Mouse (Mus musculus) intestine, embryonic 14.5 days (tissue): ENCODE results near the gene Iqgap1. TPM values are rescaled to one million over a fixed set of nuclear protein-coding genes. Genes with fewer than 3 reads are reported as not detected.
A peak's percentile ranks its signal among the peaks of the same experiment; 100 is the strongest.
"Not testable (repeated sequence)": the region's sequence is repeated elsewhere in the genome, so short reads cannot be mapped to it uniquely, and the experiment has no call there.

Experiments
- ATAC-seq: fragments of 200-750 bp; cut with Nextera tagmentation; replicated peaks from 2 replicates; pipeline ENCODE4 v1.8.0; 2017; ENCODE audit warnings: low read depth, moderate number of reproducible peaks, moderate TSS enrichment, moderate library complexity; ENCODE audit not compliant: low FRiP score, low TSS enrichment
- DNase-seq: peaks from one replicate; pipeline ENCODE4 v3.0.0-alpha.2; 2018; ENCODE audit warnings: low spot score
- H3K27ac ChIP-seq: fragments of 300-500 bp; sonication (generic); 2 replicates; pipeline ENCODE4 v1.5.1; 2014; ENCODE audit warnings: low read depth, mild to moderate bottlenecking, control low read depth
- H3K27me3 ChIP-seq: fragments of 300-500 bp; sonication (generic); replicated peaks from 2 replicates; pipeline ENCODE4 v1.6.1; 2014; ENCODE audit warnings: low read length, control low read depth; ENCODE audit not compliant: control insufficient read depth, insufficient read depth
- H3K36me3 ChIP-seq: fragments of 300-500 bp; sonication (generic); 2 replicates; pipeline ENCODE4 v1.6.1; 2014; ENCODE audit warnings: low read length, control low read depth; ENCODE audit not compliant: control insufficient read depth, insufficient read depth
- H3K4me1 ChIP-seq: fragments of 300-500 bp; sonication (generic); replicated peaks from 2 replicates; pipeline ENCODE4 v1.6.1; 2014; ENCODE audit warnings: low read length, control low read depth, mixed read lengths; ENCODE audit not compliant: control insufficient read depth, insufficient read depth
- H3K4me2 ChIP-seq: fragments of 300-500 bp; sonication (generic); 2 replicates; pipeline ENCODE4 v1.6.1; 2014; ENCODE audit warnings: low read length
- H3K4me3 ChIP-seq: fragments of 300-500 bp; sonication (generic); 2 replicates; pipeline ENCODE4 v1.5.1; 2014; ENCODE audit warnings: low read depth, low read length, control low read depth, mixed read lengths
- H3K9ac ChIP-seq: fragments of 300-500 bp; sonication (generic); 2 replicates; pipeline ENCODE4 v1.6.1; 2014; ENCODE audit warnings: mild to moderate bottlenecking, low read length
- H3K9me3 ChIP-seq: fragments of 300-500 bp; sonication (generic); 2 replicates; pipeline ENCODE4 v1.6.1; 2016; ENCODE audit warnings: low read length, control low read depth; ENCODE audit not compliant: control insufficient read depth
- WGBS: fragments of 180-500 bp; shearing (Covaris S2); extraction: QIAGEN DNeasy Blood & Tissue Kit; methylation state at CpG from one replicate; pipeline ENCODE4 v1.1.7; 2014; 5-methylcytosine and 5-hydroxymethylcytosine counted together
- polyA plus RNA-seq: library from polyadenylated mRNA; unstranded; fragments of >200 nt; fragmentation: Nextera tagmentation; extraction: Ambion mirVana; gene quantifications from 2 replicates; pipeline ENCODE4 v1.2.1, GENCODE M21; 2014

Iqgap1 gene
- polyA plus RNA-seq, 1 experiment from 2014 or later = 81.7 TPM

DNA sequence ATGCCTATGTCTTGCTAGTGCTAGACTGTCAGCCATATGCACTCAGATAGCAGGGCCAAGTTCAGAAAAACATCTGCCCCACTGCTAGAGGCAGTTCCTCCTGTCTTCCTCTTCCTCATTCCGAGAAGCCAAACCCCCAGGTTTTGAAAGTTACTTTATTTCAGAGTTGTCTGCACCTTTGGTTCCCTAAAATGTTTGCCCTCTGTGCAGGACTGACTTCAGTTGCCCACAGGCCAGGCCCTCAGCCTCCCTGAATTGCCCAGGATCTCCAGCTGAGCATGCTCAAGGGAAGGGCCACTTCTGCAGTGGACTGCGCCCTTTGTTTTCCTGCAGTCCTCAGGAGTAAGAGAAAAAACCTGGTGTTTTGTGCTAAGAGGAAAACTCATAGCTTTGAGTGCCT lies 71.7 kb downstream of the Iqgap1 start:
- H3K4me3 ChIP-seq = no peak overlapping the region
- ATAC-seq (no peak), DNase-seq (no peak)
- no peak overlapping the region for H3K4me2 ChIP-seq
- H3K36me3 ChIP-seq = peaks cover 54% of the 10 kb centered on the region
- 91% methylated on average over 2 of the region's 2 CpGs for WGBS
- H3K27me3 ChIP-seq = no peaks in the 10 kb centered on the region
- no peak overlapping the region for H3K9ac ChIP-seq
- no peaks in the 10 kb centered on the region for H3K4me1 ChIP-seq
- no peak overlapping the region for H3K27ac ChIP-seq
- no peaks in the 10 kb centered on the region for H3K9me3 ChIP-seq

- no peak overlapping the region for H3K4me2 ChIP-seq
- H3K4me1 ChIP-seq = no peaks in the 10 kb centered on the region
- DNase-seq = no peak
- peaks cover 52% of the 10 kb centered on the region for H3K36me3 ChIP-seq
- no peak overlapping the region for H3K4me3 ChIP-seq
- no peak overlapping the region for H3K27ac ChIP-seq
- H3K9me3 ChIP-seq = no peaks in the 10 kb centered on the region
- no peak overlapping the region for H3K9ac ChIP-seq
- ATAC-seq = no peak
- no peaks in the 10 kb centered on the region for H3K27me3 ChIP-seq
- WGBS = 82% methylated on average over 2 of the region's 2 CpGs
Observed at GRCm38 (mm10) chr7:80753613-80754012, 72.2 kb downstream of the Iqgap1 start.

DNA sequence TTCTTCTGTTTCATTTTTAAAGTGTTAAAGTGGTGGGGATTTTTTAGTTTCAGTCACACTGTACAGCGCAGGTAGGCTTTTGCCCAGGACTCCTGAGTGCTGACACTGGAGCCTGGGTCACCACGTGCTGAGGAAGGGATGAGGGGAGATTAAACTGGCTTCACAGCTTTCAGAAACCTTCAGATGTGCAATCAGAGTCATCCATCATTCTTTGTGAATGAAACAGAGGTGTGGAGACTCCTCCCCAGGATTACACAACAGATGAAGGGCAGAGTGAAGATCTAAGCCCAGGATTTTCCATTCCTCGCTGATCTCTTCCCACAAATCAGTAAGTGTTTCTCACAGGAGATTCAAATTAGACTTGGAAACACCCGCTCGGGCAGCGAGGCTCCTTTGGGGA lies 76.2 kb downstream of the Iqgap1 start:
- Histone ChIP-seq H3K4me2 (no peak overlapping the region), H3K9me3 (no peaks in the 10 kb centered on the region), H3K27ac (no peak overlapping the region), H3K36me3 (peaks cover 41% of the 10 kb centered on the region), H3K4me3 (no peak overlapping the region), H3K9ac (no peak overlapping the region), H3K27me3 (no peaks in the 10 kb centered on the region), H3K4me1 (peaks cover 21% of the 10 kb centered on the region)
- no peak for DNase-seq
- ATAC-seq = no peak
- 57% methylated on average over 6 of the region's 6 CpGs for WGBS

- H3K36me3 ChIP-seq = peaks cover 41% of the 10 kb centered on the region
- WGBS = 90% methylated on average over 9 of the region's 10 CpGs
Observed at GRCm38 (mm10) chr7:80749109-80749508, 76.7 kb downstream of the Iqgap1 start.

GRCm38 (mm10) chr7:80747371-80747770 lies 78.4 kb downstream of the Iqgap1 start:
- Histone ChIP-seq H3K27ac (no peak overlapping the region), H3K27me3 (no peaks in the 10 kb centered on the region), H3K4me1 (peaks cover 30% of the 10 kb centered on the region), H3K9ac (no peak overlapping the region), H3K4me3 (no peak overlapping the region), H3K4me2 (no peak overlapping the region), H3K9me3 (no peaks in the 10 kb centered on the region), H3K36me3 (peaks cover 54% of the 10 kb centered on the region)
- 82% methylated on average over 7 of the region's 7 CpGs for WGBS
- ATAC-seq (no peak), DNase-seq (no peak)

More at GRCm38 (mm10) chr7:80749109-80749508, 76.7 kb downstream of the Iqgap1 start:
- DNase-seq, H3K9ac ChIP-seq, H3K4me3 ChIP-seq, H3K4me2 ChIP-seq, ATAC-seq, H3K27me3 ChIP-seq, H3K9me3 ChIP-seq, H3K27ac ChIP-seq: not testable (repeated sequence)
- peaks cover 24% of the 10 kb centered on the region for H3K4me1 ChIP-seq

- Histone ChIP-seq H3K27me3 (no peaks in the 10 kb centered on the region), H3K27ac (peak overlapping the region; percentile 11; the same call in 1 of the 2 replicates), H3K9ac (no peak overlapping the region), H3K4me2 (no peak overlapping the region), H3K4me1 (peaks cover 30% of the 10 kb centered on the region), H3K9me3 (no peaks in the 10 kb centered on the region), H3K36me3 (peaks cover 49% of the 10 kb centered on the region), H3K4me3 (no peak overlapping the region)
- DNase-seq = no peak
- 22% methylated on average over 5 of the region's 5 CpGs for WGBS
- no peak; the same call in 1 of the 2 replicates for ATAC-seq
Observed at GRCm38 (mm10) chr7:80746166-80746761, 79.5 kb downstream of the Iqgap1 start.

DNA sequence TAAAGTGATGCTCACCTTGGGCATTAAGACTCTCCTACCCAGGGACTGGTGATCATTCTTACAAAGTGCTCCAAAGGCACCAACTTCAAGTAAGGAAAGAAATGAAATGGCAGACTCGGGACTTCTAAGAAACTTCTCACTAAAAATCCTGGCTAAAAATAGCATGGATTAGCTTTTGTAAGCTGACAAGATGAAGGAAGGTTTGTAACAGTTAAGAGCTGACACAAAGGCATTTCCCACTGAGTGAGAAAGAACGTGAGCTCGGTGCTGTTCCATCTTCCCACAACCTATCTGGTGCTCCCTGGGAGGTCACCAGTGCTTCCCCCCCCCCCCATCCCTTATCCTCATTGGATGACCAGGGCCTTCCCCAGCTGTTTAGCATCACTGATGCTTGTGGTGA lies 80.0 kb downstream of the Iqgap1 start:
- Histone ChIP-seq H3K4me1 (peaks cover 30% of the 10 kb centered on the region), H3K36me3 (peaks cover 48% of the 10 kb centered on the region), H3K4me3 (no peak overlapping the region), H3K4me2 (no peak overlapping the region), H3K27ac (no peak overlapping the region; the same call in 1 of the 2 replicates), H3K9me3 (no peaks in the 10 kb centered on the region), H3K27me3 (no peaks in the 10 kb centered on the region), H3K9ac (no peak overlapping the region)
- WGBS = 9% methylated on average over 3 of the region's 3 CpGs
- ATAC-seq = no peak
- no peak for DNase-seq

GRCm38 (mm10) chr7:80745250-80745649 lies 80.5 kb downstream of the Iqgap1 start:
- 26% methylated on average over 9 of the region's 9 CpGs for WGBS
- no peak overlapping the region for H3K4me2 ChIP-seq
- ATAC-seq (no peak), DNase-seq (peak; percentile 63)
- no peaks in the 10 kb centered on the region for H3K27me3 ChIP-seq
- H3K9me3 ChIP-seq = no peaks in the 10 kb centered on the region
- peak overlapping the region; percentile 5; the same call in 1 of the 2 replicates for H3K27ac ChIP-seq
- no peak overlapping the region for H3K9ac ChIP-seq
- peaks cover 30% of the 10 kb centered on the region for H3K4me1 ChIP-seq
- H3K36me3 ChIP-seq = peaks cover 43% of the 10 kb centered on the region
- H3K4me3 ChIP-seq = no peak overlapping the region
